Mouse (Mus musculus) gastrocnemius, postnatal 25 days (tissue): ENCODE data around the gene Tub. TPM values are rescaled to one million over a fixed set of nuclear protein-coding genes. Genes with fewer than 3 reads are reported as not detected.
A peak's percentile ranks its signal among the peaks of the same experiment; 100 is the strongest.

Source experiments
- DNase-seq: peaks from one replicate; pipeline ENCODE4 v3.0.0; 2022
- total RNA-seq, 2 experiments: library from RNA; stranded (reverse); gene quantifications; 1 replicate in 1 of 2; 2 replicates in 1 of 2; pipeline ENCODE4 v1.2.3; 2021

Tub gene
- total RNA-seq, 2 experiments from 2014 or later, result 0.69 to 0.70 TPM

DNA sequence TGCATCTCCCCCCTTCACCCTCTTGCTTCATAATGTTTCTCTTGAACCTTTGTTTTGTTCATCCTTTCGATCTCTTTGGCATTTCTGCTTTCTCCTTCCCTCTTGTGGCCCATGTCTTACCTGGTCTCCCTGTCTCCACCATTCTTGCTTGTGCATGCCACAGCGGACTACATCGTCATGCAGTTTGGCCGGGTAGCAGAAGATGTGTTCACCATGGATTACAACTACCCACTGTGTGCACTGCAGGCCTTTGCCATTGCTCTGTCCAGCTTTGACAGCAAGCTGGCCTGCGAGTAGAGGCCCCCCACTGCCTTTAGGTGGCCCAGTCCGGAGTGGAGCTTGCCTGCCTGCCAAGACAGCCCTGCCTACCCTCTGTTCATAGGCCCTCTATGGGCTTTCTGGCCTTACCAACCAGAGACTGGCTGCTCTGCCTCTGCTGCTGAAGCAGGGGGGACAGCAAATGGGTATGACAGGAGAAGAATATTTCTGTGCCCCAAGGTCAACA, 79.9 kb downstream of the Tub start:
- no peak for DNase-seq

DNA sequence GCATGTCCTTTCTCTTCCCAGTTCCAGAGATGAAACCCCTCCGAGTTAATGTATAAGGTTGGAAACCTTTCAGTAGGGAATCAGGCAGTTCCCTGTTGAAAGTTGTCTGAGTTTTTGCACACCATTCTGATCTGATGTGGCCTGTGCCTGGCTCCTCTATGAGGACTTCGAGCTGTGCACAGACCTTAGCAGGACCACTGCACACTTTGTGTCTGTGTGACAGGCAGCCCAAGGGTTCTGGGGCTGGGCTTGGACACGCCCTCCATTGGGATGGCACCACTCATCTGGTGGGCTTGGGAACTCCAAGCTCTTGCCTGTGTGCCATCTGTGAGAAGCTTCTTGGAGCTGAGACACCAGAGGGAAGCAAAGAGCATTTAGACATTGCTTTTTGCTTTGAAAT, 81.2 kb downstream of the Tub start:
- no peak for DNase-seq

DNA sequence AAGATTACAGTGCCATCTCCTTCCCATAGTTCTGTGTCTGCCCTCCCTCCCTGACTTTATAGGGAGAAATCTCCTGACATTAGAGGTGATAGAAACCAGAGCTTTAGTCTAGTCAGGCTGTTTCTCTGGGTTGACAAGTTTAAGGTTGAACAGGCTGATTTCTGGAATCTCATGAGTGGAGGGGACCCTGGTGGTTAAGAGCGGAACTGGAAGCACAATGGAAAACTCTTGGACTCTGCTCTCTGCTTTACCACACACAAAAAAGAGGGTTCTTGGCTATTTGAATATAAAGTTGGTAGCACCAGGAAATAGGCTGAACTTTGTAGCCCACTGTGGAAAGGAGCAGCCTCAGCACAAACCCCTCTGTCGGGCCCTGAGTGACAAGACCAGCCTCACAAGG, 81.9 kb downstream of the Tub start:
- DNase-seq, result no peak

DNA sequence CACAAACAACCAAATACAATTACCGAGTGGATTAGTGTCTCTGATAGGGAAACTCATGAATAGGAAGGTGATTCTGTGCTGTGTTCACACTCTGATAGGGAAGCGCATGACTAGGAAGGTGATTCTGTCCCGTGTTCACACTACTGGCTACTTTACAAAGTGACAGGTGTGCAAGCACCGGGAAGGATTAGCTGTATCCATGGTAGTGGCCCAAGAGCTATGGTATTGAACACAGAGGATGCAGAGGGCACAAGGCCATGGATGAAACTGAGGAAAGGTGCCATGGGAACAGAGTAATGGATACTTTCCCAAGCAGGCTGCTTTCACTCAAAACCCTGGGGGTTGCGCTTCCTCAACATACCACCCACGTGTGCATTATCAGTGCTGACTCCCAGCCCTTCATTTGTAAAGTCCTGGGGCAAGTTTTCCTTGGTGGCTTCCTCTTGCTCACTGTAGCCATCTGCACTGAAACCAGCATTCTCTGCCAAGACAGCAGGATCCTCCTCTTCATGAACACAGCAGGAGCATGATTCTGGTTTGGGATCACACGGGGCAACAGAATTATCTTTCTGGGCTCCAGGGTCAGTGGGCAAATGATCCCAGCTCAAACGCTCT, 88.1 kb downstream of the Tub start:
- no peak for DNase-seq

DNA sequence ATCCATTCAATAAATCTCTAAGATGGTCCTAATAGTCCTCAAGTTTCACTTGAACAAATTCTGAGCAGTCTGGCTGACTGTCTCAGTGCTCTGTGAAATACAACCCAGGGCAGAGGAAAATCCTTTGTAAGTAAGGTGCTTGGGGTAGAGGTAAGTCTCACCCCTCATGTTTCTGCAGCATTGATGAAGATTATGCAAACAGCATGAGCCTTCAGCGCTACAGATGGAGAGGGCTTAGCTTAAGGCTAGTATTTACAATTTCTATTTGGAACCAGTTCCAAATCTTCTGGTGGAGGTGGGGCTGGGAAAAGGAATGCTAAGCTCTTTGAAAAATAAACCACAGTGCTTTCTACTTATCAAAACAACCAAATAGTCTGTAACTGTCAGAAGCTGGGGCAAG, 88.8 kb downstream of the Tub start:
- DNase-seq, result no peak

DNA sequence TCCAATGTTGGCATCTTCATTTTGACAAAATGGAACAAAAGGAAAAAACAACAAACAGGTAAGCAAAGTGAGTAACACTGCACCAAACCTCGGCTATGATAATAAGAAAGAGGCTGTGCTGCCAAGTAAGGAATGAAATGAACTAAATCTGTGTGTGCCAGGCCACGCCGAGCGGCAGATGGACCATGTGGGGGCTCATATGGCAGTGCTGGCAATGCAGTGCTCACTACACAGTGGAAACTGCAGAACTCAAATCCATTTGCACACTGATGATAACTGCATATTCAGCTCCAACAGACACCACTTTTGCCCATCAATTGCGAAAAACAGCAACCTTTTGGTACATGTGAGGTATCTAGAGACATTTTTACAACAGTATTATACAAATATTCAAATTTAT, 89.3 kb downstream of the Tub start:
- DNase-seq, result no peak

DNA sequence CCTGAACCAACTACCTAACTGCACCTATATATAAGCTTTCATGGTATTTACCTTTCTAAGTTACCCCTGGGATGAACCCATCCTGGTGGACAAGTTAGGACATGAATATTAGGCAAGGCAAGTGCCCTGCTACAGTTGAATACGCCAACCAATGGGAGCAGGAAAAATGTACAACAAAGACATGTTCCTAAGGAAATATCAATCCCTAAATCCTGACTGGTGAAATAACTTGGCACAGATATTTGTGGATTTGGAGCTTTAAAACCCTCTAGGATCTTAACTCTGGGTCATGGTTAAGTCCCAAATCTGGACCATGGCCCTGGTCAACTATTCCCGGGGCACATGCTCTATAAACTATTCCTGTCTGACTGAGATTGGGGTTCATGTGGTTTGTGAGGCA, 95.7 kb downstream of the Tub start:
- no peak for DNase-seq

DNA sequence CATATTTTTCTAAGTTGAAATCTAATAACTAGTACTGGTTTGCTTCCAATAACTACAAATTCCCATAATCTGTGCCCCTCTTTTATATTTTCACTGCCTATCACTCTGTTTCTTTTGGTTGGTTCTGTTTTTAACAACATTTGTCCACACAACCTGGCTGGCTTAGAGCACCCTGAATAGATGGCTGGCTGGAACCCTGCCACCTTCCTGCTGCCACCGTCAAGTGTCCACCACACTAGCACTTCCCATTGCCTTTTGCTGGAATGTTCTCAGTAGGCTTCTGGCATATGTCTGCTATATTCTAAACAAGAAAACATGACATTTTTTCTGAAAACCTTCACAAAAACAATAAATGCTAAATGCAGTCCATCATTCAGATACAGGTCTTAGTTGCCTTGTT, 100.7 kb downstream of the Tub start:
- DNase-seq, result no peak

DNA sequence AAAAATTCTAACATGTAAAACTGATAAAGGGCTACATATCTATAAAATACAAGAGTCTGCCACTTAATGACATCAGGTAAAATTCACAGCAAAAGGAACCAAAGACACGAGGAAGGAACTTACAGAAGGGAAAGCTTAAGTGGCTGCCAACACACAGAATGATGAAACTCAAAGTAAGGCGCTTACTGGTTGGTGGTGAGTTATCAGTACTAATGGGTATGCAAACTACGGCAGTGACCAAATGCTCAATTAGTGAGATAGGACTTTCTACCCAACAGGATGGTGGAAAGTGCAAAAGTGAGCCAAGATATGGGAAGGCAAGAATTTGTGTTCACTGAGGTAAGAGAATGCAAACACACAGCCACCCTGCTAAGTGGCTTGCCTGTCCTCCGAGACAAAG, 109.4 kb downstream of the Tub start:
- no peak for DNase-seq

DNA sequence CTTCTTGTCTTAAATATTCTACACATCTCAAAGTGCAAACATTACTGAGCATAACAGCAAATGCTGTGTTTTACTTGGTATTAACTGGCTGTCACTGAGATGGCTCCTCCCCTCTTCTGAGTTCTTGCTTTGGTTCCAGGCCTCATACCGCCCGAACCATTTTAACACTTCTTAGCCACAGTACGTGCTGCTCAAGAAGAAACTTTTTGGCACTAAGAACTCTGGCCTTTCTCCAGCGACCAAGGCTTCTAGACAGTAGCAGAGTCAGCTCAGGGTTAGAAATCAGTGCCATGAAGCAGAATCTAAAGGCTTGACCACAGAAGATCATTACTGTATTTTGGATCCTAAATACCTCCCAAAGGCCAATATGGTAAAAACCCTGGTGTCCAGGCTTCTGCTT, 119.5 kb downstream of the Tub start:
- no peak for DNase-seq

DNA sequence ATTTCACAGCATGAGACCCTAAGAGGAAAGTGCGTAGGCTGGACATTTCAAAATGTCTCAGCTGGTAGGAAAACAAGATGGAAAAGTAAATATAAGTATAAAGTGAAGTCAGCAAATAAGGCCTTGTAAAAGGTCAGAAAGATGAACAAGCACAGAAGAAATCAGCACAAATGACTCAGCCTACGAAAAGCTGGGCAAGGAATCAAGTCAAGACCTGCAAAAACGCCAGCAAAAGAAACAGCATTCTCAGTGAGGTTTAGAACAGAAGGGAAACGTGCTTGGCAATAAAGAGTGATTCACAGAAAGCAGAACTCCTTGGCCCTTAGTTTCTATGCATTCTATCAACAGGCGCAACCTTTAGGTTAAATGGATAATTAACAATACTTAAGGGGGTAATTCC, 122.2 kb downstream of the Tub start:
- no peak for DNase-seq

DNA sequence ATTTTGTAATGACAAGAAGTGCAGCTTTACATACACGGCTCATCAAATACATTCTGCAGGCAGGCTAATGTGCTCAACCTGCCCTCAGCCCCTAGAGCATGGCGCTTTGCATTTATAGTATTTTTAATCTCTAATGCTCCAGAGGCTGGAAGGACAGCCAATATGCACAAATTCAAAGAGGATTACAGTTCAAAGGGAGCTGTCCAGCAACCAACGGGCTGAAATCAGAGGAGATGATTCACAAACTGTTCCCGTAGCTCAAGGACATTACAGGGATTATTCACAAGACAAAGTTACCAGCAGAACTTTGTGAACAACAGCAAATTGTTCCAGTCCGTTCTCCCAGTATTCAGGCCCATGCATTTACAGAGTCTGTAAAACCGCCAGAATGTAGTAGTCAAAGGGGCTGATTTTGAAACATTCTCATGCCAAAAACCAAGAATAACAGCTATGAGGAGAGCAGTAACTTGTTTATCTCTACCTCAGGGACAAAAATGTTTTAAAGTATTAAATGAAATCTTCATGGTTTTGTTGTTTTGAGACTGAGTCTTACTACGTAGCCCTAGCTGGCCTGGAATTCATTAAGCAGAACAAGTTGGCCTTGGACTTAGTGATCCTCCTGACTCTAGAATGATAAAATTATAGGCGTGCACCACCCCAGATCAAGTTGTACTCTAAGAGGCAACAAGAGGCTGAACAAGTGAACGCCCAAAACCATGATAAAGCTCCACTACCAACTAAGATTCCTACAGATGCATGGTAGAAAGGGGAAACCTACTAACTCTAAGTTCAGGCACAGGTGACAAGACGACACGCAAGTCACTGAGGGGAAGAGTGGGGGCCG, 132.4 kb downstream of the Tub start:
- DNase-seq, result no peak

DNA sequence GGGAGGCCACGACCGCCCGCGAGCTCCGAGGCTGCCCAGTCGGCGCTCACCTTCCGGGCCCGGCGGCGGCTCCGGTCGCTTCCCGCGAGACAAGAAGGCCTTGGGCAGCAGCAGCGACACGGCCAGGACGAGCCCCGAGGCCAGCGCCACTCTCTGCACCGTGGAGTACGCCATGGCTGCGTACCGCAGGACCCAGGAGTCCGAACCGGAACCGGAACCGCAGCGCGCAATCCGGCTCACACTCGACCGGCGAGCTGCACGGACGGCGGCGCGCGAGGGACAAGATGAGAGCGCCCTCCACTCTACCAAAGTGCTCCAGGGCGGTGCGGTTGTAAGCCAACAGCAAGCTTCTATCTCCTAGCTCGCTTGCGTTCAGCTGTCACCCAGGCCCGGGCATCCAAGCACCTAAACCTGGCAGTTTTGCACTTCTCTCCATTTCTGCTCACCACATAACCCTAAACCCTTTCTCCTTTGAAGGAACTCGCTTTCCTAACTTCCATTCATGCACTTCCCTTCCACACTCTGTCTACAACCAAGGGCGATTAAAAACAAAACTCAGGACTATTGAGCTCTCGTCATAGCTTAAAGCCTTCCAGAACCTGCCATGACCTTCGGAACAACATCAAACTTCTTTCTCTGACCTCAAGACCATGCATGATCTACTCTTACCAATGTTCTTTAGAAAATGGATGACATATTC, 133.1 kb downstream of the Tub start, which contains the start of gene Ric3:
Ric3 (minus strand) TSS at position 219 of the 700 bp plus-strand sequence.
- peak; percentile 8 for DNase-seq

DNA sequence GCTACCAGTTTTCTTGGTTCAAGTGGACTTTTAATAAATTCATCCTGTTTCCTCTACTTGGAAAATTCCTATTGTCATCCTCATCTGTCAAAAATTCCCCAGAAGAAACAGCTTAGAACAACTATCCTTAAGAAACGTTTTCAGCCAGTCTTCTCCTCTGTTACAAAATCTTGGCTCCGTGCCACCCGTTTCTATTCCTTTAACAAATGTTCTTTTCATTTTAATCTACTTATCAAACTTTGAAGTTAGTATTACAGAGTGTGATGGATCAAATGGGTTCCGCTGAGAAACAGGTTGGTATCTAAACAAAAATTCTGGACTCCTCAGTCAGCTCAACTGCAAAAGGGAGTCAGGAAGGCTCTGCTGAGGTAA, 133.7 kb downstream of the Tub start:
- DNase-seq, result no peak

Other genes with a start within 250 kb of the Tub start
- gene Olfr512, start 237.0 kb upstream of the Tub start, total RNA-seq, result not detected
- not detected for gene Olfr513, start 199.4 kb upstream of the Tub start, total RNA-seq
- not detected for gene Olfr514, start 124.3 kb upstream of the Tub start, total RNA-seq
- gene Olfr516, start 99.8 kb upstream of the Tub start, total RNA-seq, result not detected
- not detected for gene Olfr517, start 78.0 kb upstream of the Tub start, total RNA-seq
- not detected for gene Olfr518, start 65.3 kb upstream of the Tub start, total RNA-seq
- not detected for gene Olfr519, start 55.9 kb upstream of the Tub start, total RNA-seq
- 1 to 10 TPM in 1 of 2 experiments, under 1 TPM in 1; 0.75 to 1.6 TPM for gene Nlrp10, start 20.2 kb upstream of the Tub start, total RNA-seq
- 10 to 100 TPM; 86.5 to 98.1 TPM for gene Eif3f, start 15.9 kb upstream of the Tub start, total RNA-seq
- gene Ric3, start 133.0 kb downstream of the Tub start, total RNA-seq, result 1 to 10 TPM; 1.6 to 1.7 TPM
- gene Lmo1, start 224.9 kb downstream of the Tub start, total RNA-seq, result 1 to 10 TPM; 2.4 to 3.0 TPM